Mouse (Mus musculus) neural tube, embryonic 12.5 days (tissue): ENCODE results near the gene Plxnc1. TPM values are rescaled to one million over a fixed set of nuclear protein-coding genes. Genes with fewer than 3 reads are reported as not detected.

Experiments used
- ATAC-seq: fragments of 200-750 bp; cut with Nextera tagmentation; 2 replicates; pipeline ENCODE4 v1.8.0; 2017; ENCODE audit warnings: low read depth, mild to moderate bottlenecking, moderate TSS enrichment, moderate library complexity; ENCODE audit not compliant: low FRiP score
- H3K27ac ChIP-seq: fragments of 300-500 bp; sonication (generic); 2 replicates; pipeline ENCODE4 v1.5.1; 2016
- H3K27me3 ChIP-seq: fragments of 300-500 bp; sonication (generic); replicated peaks from 2 replicates; pipeline ENCODE4 v1.6.1; 2016; ENCODE audit warnings: mild to moderate bottlenecking
- H3K36me3 ChIP-seq: fragments of 300-500 bp; sonication (generic); 2 replicates; pipeline ENCODE4 v1.6.1; 2016; ENCODE audit warnings: mild to moderate bottlenecking
- H3K4me1 ChIP-seq: fragments of 300-500 bp; sonication (generic); 2 replicates; pipeline ENCODE4 v1.6.1; 2016
- H3K4me2 ChIP-seq: fragments of 300-500 bp; sonication (generic); replicated peaks from 2 replicates; pipeline ENCODE4 v1.6.1; 2016; ENCODE audit warnings: mild to moderate bottlenecking
- H3K4me3 ChIP-seq: fragments of 300-500 bp; sonication (generic); 2 replicates; pipeline ENCODE4 v1.5.1; 2016
- H3K9ac ChIP-seq: fragments of 300-500 bp; sonication (generic); 2 replicates; pipeline ENCODE4 v1.6.1; 2016; ENCODE audit warnings: mild to moderate bottlenecking
- H3K9me3 ChIP-seq: fragments of 300-500 bp; sonication (generic); 2 replicates; pipeline ENCODE4 v1.6.1; 2016; ENCODE audit warnings: mild to moderate bottlenecking
- WGBS: fragments of 180-500 bp; shearing (Covaris S2); methylation state at CpG from one replicate; pipeline ENCODE4 v1.1.7; 2016; 5-methylcytosine and 5-hydroxymethylcytosine counted together
- polyA plus RNA-seq: library from polyadenylated mRNA; unstranded; fragments of >200 nt; fragmentation: Nextera tagmentation; extraction: Ambion mirVana; gene quantifications from 2 replicates; pipeline ENCODE4 v1.2.1, GENCODE M21; 2016

The Plxnc1 gene
- polyA plus RNA-seq, 1 experiment from 2014 or later = 6.0 TPM

DNA sequence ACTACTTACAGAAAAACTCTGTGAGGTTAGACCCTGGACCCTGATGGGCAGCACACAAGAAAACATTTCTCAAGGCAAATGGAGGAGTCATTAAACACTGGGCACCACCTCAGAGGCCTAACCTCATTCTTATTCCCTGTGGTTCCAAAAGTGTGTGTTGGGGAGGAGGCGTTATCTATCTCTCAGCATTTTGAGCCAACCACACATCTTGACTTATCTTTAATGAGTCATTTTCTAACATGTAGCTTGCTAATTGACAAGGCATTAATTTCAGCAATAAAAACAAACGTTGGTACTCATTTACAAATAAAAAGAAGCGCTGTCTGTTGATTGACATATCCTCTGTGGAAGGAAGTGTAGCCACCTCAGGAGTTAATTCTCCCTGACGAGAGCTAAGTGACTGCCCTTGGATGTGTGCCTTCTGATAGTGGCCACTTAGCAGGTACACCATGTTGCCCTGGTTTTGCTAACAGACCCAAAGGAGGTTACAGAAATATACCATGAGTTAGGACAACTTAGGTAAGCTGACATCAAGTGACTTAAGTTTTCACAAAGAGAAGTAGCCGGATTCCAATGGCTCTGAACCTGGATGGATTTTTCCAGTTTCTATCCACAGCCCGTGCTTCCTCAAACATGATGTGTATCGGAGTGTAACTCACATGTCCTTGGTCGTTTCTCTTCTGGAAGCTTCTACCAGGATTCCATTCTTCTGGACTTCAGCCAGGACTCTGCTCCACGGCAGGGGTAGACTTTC is 29.9 kb upstream of the Plxnc1 start:
- no peaks in the 10 kb centered on the region for H3K36me3 ChIP-seq
- peaks cover 7% of the 10 kb centered on the region; the same call in 1 of the 2 replicates for H3K4me1 ChIP-seq
- H3K4me2 ChIP-seq = no peak overlapping the region
- 74% methylated on average over 9 of the region's 9 CpGs for WGBS
- no peaks in the 10 kb centered on the region for H3K9me3 ChIP-seq
- no peak overlapping the region for H3K4me3 ChIP-seq
- H3K27me3 ChIP-seq = no peaks in the 10 kb centered on the region
- no peak overlapping the region for H3K27ac ChIP-seq
- no peak for ATAC-seq
- H3K9ac ChIP-seq = no peak overlapping the region

DNA sequence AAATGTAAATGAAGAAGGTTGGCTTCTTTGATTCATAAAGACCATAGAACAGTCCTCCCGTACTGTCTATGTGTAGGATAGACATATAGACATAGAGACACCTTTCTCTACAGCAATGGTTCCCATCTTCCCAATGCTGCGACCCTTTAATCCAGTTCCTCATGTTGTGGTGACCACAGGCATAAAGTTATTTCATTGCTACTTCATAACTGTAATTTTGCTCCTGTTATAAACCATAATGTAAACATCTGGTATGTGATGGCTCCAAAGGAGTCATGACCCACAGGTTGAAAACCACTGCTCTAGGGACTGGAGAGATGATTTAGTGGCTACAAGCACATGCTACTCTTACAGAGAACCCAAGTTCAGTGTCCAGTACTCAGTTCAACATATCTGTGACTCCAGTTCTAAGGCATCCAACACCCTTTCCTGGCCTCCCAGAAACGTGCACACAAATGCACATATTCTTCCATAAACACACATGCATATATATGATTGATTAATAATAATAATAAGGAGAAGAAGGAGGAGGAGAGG is 27.1 kb upstream of the Plxnc1 start:
- ATAC-seq = no peak
- WGBS = 83% methylated on average over 3 of the region's 3 CpGs
- H3K4me3 ChIP-seq = no peak overlapping the region

DNA sequence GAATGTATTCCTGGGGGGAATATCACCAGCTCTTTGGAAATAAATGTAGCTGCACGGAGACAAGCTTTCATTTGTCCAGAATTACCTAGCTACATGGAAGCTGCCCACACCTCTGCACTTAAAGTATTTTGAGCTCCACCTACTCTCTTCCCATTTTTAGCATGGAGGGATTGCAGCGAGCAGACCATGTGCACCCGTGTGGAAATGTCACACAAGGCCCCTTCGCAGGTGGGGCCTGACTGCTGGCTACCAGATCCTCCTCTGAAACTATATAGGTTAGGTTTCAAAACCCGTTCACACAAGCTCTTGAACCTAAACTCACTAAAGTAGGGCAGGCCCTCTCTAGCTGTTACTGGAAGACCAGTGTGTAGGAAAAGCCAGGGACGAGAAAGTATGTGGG is 25.6 kb upstream of the Plxnc1 start:
- Histone ChIP-seq H3K4me1 (no peaks in the 10 kb centered on the region), H3K9me3 (no peaks in the 10 kb centered on the region), H3K27ac (no peak overlapping the region), H3K9ac (no peak overlapping the region), H3K4me2 (no peak overlapping the region), H3K27me3 (no peaks in the 10 kb centered on the region), H3K36me3 (no peaks in the 10 kb centered on the region), H3K4me3 (no peak overlapping the region)
- WGBS = 86% methylated on average over 6 of the region's 6 CpGs
- no peak for ATAC-seq

More for the DNA sequence above, 27.1 kb upstream of the Plxnc1 start:
- Histone ChIP-seq H3K4me1 (no peaks in the 10 kb centered on the region), H3K4me2 (no peak overlapping the region), H3K27ac (no peak overlapping the region), H3K27me3 (no peaks in the 10 kb centered on the region), H3K9ac (no peak overlapping the region), H3K36me3 (no peaks in the 10 kb centered on the region), H3K9me3 (no peaks in the 10 kb centered on the region)

DNA sequence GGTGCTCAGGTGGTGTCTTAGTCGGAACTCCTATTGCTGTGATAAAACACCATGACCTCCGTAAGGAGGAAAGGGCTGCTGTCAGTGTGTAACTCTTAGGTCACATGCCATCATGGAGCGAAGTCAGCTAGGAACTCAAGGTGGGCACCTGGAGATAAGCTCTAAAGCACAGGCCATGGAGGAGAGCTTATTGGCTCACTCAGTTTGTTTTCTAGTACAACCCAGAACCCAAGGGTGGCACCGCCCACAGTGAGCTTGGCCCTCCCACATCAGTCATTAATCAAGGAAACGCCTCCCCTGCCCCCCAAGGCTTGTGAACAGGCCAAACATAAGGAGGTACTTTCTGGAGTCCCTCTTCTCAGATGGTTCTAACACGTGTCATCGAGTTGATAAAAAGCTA is 22.8 kb upstream of the Plxnc1 start:
- no peak overlapping the region for H3K4me3 ChIP-seq
- H3K9me3 ChIP-seq = no peaks in the 10 kb centered on the region; the same call in 1 of the 2 replicates
- no peak for ATAC-seq
- no peaks in the 10 kb centered on the region for H3K4me1 ChIP-seq
- H3K9ac ChIP-seq = no peak overlapping the region
- no peaks in the 10 kb centered on the region for H3K36me3 ChIP-seq
- no peaks in the 10 kb centered on the region for H3K27me3 ChIP-seq
- WGBS = 87% methylated on average over 7 of the region's 7 CpGs
- no peak overlapping the region for H3K4me2 ChIP-seq
- no peak overlapping the region for H3K27ac ChIP-seq

DNA sequence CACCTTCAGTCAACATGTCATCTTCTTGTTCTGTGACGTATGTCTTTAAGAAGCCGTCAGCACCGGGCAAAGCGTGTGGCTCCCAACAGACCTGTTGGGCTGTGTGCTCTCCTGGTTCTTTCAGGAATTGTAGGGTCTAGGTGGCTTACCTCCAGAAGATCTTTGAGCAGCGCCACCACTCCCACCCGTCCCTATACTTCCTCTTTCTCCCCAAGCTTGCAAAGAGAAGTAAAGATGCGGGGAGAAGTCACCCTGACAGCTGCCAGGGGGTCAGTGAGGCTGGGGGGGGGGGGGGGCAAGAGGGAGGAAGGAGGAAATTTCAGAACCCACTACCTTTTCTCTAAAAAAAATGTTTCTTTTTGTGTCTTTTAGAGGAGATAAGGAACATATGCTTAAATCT is 22.2 kb upstream of the Plxnc1 start:
- Histone ChIP-seq H3K9me3 (no peaks in the 10 kb centered on the region; the same call in 1 of the 2 replicates), H3K27ac (no peak overlapping the region), H3K4me3 (no peak overlapping the region), H3K27me3 (no peaks in the 10 kb centered on the region), H3K4me1 (no peaks in the 10 kb centered on the region), H3K4me2 (no peak overlapping the region), H3K9ac (no peak overlapping the region), H3K36me3 (no peaks in the 10 kb centered on the region)
- ATAC-seq = no peak
- WGBS = 93% methylated on average over 7 of the region's 7 CpGs

DNA sequence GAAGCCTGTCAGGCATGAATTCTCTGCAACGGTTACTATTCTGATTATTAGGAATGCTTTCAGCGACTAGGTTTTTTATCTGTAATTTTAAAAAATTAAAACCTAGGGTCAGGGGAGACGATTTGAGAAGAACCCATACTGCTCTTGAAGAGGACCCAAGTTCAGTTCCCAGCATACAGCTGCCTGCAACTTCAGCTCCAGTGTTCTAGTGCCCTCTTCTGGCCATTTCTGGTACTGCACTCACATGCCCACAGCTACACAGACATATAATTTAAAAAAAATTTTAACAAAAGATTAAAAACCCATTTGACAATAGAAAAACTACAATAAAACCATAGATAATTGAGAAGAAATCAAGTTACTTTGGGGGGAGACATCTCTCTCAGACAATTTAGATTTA is 20.5 kb upstream of the Plxnc1 start:
- WGBS = 92% methylated on average over 3 of the region's 3 CpGs
- Histone ChIP-seq H3K9ac (no peak overlapping the region), H3K4me3 (no peak overlapping the region), H3K9me3 (no peaks in the 10 kb centered on the region; the same call in 1 of the 2 replicates), H3K36me3 (no peaks in the 10 kb centered on the region), H3K4me2 (no peak overlapping the region), H3K27me3 (no peaks in the 10 kb centered on the region), H3K4me1 (no peaks in the 10 kb centered on the region), H3K27ac (no peak overlapping the region)
- ATAC-seq = no peak

DNA sequence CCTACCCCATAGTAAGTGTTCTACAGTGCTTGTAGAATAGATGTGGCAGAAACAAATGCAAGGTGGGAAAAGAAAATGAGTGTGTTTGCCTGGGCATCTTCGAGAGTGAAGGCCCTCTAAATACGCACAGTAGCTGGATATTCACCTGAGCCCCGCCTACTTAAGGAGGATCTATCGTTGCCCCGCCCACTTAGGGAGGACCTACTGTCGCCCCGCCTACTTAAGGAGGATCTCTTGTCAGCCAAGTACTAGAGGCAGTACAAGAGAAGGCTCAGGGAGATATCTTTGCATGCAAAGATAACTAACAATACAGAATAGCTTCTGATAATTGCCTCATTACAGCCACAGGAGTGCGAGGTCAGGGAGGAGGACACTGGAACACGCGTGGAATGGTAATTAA is 17.4 kb upstream of the Plxnc1 start:
- no peaks in the 10 kb centered on the region for H3K4me1 ChIP-seq
- no peaks in the 10 kb centered on the region; the same call in 1 of the 2 replicates for H3K9me3 ChIP-seq
- peaks cover 6% of the 10 kb centered on the region; the same call in 1 of the 2 replicates for H3K27me3 ChIP-seq
- no peak overlapping the region for H3K4me3 ChIP-seq
- no peak for ATAC-seq
- no peak overlapping the region for H3K4me2 ChIP-seq
- no peak overlapping the region for H3K27ac ChIP-seq
- H3K9ac ChIP-seq = no peak overlapping the region
- no peaks in the 10 kb centered on the region for H3K36me3 ChIP-seq
- WGBS = 82% methylated on average over 10 of the region's 10 CpGs

DNA sequence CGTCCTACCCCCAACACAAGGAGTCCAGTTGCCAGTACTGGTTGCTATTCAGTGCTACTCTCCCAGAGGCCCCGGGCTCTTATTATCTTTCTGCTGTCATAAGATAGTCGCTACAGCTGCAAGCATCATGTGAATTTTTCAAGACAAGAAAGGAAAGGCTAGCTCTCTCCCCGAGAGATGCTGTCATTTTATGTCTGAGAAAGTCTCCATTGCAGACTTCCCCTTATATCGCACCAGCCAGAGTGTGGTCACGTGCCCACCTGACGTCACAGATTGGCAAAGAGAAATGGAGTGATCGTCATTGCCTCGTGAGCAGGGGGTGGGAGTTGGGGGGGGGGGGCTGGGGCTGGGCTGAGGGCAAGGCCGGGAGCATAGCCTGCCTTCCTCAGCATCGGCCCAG is 16.6 kb upstream of the Plxnc1 start:
- H3K9ac ChIP-seq = no peak overlapping the region
- no peaks in the 10 kb centered on the region for H3K4me1 ChIP-seq
- no peak overlapping the region for H3K4me2 ChIP-seq
- H3K27ac ChIP-seq = no peak overlapping the region
- H3K27me3 ChIP-seq = peaks cover 8% of the 10 kb centered on the region; the same call in 1 of the 2 replicates
- H3K9me3 ChIP-seq = no peaks in the 10 kb centered on the region; the same call in 1 of the 2 replicates
- H3K36me3 ChIP-seq = no peaks in the 10 kb centered on the region
- no peak for ATAC-seq
- H3K4me3 ChIP-seq = no peak overlapping the region
- WGBS = 85% methylated on average over 11 of the region's 11 CpGs

DNA sequence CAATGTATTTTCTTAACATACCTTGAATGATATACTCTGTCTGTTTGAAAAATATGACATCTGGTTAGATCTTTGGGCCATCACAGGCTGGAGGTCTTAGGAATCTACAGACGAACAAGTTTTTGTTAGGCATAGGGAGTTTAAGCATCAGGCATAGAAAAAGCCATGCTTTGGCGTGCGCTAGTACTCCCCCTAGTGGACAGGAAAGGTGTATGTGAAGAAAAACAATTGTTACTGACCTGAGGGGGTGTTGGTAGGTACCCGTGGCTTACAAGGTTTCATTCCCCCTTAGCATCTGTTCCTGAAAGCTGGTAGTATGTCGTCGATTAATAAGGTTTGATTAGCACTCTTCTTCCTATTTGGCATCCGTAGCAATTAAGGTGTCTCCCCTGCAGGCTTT is 13.7 kb upstream of the Plxnc1 start:
- H3K4me1 ChIP-seq = 0 out of 2 replicates have a peak, but pooled peaks cover under 1% of the 10 kb centered on the region
- H3K9me3 ChIP-seq = no peaks in the 10 kb centered on the region
- H3K27me3 ChIP-seq = peaks cover 8% of the 10 kb centered on the region; the same call in 1 of the 2 replicates
- H3K4me2 ChIP-seq = no peak overlapping the region
- no peaks in the 10 kb centered on the region for H3K36me3 ChIP-seq
- no peak overlapping the region for H3K27ac ChIP-seq
- peak; percentile 56; the same call in 1 of the 2 replicates for ATAC-seq
- H3K4me3 ChIP-seq = no peak overlapping the region
- no peak overlapping the region for H3K9ac ChIP-seq
- 14% methylated on average over 7 of the region's 7 CpGs for WGBS

DNA sequence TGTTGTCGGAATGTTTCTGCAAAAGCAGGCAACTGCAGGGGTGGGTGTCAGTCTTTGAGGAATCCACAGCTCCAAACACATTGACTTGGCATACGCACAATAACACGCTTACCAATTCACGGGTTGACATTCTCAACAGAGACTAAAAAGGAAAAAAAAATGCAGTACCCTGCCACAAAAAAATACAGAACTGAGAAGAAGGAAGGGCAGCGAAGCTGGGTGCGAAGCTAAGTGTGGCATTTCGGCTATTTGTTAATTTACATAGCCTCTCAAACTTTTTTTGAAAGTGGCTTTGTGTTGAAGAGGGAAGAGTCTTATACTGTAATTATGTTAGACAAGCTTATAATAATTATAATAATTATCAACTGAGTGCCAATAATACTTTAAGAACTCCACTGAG is 13.1 kb upstream of the Plxnc1 start:
- H3K27me3 ChIP-seq = peaks cover 8% of the 10 kb centered on the region; the same call in 1 of the 2 replicates
- no peaks in the 10 kb centered on the region for H3K9me3 ChIP-seq
- no peak overlapping the region for H3K4me2 ChIP-seq
- ATAC-seq = no peak
- H3K4me3 ChIP-seq = no peak overlapping the region
- H3K27ac ChIP-seq = no peak overlapping the region
- no peaks in the 10 kb centered on the region for H3K36me3 ChIP-seq
- WGBS = 89% methylated on average over 7 of the region's 7 CpGs
- H3K9ac ChIP-seq = no peak overlapping the region
- 0 out of 2 replicates have a peak, but pooled peaks cover 4% of the 10 kb centered on the region for H3K4me1 ChIP-seq

DNA sequence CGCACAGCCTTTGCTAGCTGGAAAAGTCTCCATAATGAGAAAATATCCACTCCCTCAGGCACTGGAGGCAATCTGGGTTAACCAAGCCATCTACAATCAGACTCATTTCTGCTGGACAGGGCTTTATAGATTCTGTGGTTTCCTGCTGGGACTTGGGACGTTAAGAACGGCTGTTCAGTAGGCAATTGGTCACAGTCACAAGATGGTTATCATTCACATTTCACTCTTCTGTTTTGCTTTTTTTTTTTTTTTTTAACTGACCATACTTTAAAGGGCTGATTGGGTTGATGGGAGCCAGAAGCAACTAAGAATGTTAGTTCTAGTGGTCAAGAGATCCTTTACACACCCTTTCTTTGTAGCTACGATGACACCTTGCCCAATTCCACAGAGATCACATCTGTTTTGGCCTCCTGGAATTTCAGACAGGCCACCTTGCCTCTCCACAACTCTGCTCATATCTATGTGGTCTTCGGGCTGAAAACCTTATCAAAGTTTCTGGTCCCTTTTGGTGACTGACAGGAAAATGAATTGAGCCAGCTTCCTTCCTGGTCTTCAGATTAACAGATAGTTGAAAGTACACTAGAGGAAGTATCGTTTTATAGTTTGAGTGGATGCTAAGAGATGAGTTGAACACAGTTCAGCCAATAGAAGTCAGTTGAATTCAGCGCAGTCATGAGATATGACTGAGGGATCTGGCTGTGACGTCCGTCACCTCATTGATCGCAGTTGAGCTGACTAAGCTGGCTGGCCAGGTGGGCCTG is 3.5 kb upstream of the Plxnc1 start:
- no peak overlapping the region for H3K9ac ChIP-seq
- H3K4me2 ChIP-seq = no peak overlapping the region
- H3K4me1 ChIP-seq = peaks cover 23% of the 10 kb centered on the region
- no peaks in the 10 kb centered on the region for H3K36me3 ChIP-seq
- no peaks in the 10 kb centered on the region for H3K9me3 ChIP-seq
- H3K4me3 ChIP-seq = no peak overlapping the region
- ATAC-seq = no peak
- H3K27me3 ChIP-seq = peaks cover 23% of the 10 kb centered on the region
- no peak overlapping the region for H3K27ac ChIP-seq
- WGBS = 77% methylated on average over 10 of the region's 10 CpGs

DNA sequence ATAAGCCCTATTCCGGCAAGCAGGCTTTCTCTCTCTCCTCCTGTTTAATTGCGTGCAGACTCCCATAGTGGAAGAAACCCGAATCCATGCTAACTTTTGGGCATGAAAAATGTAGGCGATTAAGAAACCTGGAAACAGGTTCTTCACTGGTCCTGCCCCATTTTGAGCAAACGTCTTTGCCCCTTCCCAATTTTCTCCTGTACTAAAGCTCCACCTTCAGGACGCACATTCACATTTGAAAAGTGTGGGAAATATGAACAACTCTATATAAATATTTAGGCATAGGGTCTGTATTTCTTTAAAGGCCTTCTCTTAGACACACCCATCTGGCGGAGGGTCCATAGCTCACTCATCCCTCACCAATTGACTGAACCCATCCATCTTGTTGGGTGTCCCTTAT is 2.8 kb upstream of the Plxnc1 start:
- H3K9me3 ChIP-seq = no peaks in the 10 kb centered on the region
- no peak overlapping the region for H3K9ac ChIP-seq
- no peaks in the 10 kb centered on the region for H3K36me3 ChIP-seq
- WGBS = 72% methylated on average over 7 of the region's 7 CpGs
- H3K27me3 ChIP-seq = peaks cover 29% of the 10 kb centered on the region
- no peak overlapping the region for H3K4me2 ChIP-seq
- H3K4me1 ChIP-seq = peaks cover 29% of the 10 kb centered on the region
- ATAC-seq = no peak
- no peak overlapping the region for H3K4me3 ChIP-seq
- no peak overlapping the region for H3K27ac ChIP-seq
